Mouse (Mus musculus): ENCODE results near the gene Nucb2.

The Nucb2 gene

DNA sequence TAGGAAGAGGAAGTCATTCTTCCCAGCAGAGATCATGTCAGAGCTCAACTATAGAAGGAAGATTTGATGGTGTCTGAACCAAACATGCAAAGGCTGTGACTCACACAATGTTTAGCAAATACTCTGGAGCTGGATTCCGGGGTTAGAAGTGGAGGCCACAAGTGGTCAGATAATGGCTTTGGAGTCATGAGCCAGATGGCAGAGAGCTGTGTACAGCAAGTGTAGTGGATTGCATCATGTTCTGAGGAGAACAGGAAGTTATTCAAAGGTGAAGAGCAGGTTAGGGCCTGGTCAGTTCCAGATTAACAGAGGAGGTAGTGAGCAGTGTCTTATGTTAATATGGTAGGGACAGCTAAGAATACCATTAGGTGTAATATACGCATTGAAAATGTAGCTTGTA, 20.4 kb downstream of the Nucb2 start:
- no peak for DNase-seq

DNA sequence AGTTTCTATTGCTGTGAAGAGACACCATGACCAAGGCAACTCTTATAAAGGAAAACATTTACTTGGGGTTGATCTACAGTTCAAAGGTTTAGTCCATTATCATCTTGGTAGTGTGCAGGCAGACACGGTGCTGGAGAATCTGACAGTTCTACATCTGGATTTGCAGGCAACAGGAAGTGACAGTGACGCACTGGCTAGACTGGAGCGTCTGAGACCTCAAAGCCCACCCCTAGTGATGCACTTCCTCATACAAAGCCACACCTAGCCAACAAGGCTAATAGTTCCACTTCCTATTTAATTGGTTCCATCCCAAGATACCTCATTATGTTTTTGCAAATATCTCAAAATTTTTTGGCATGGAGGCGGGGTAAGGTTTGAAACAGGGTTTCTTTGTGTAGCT, 25.6 kb downstream of the Nucb2 start:
- DNase-seq = no peak

DNA sequence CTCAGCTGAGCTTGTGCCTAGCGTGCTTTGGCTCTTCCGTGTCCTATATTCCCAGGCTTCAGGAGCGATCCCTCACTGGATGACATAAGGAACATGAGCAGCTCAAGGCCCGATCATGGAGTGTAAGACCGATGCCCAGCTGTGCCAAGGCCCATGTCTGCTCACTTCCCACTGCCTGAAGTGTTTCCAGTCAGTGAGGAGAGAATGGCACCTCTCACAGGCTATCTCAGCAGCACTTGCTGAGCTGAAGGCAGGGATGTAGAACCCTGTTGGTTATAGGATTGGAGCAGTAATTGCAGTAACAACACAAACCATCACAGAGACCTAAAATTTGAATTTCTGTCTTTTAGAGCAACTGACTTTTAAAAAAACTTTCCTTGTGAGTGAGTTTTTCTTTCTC, 26.3 kb downstream of the Nucb2 start:
- no peak for DNase-seq

DNA sequence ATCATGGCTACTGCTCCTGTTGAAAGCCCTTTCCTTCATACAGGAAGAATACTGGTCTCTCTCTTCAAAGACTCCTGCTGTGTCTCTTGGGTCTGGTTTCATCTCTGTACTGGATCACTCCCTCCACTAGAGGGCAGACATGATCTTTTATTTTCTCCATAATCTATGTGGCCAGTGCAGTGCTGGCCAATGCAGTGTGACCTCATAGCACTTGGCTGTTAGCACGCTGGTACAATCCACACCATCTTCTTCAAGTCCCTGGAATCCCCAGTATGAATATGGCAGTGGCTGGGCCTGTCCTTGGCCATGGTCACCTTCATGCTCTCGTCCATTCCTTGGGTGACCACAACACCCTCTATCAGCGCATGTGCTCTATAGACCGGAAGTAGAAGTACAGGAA, 27.1 kb downstream of the Nucb2 start:
- peak; percentile 81 for DNase-seq

DNA sequence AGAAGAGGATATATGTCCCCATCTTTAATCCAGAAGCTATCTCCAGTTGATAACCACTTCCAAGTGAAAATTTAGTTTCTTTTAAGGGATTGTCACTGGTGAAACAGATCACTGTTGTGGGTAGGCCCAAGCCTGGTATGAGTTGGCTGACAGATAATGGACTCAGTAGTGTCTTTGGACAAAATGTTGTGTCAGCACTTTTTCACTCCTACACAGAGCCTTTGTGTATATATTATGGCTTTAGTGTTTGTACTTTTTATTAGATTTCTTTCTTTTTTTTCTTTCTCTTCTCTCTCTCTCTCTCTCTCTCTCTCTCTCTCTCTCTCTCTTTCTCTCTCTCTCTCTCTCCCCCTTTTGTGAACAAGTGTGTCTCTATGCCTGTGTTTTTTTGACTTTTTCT, 52.7 kb downstream of the Nucb2 start:
- DNase-seq = no peak

DNA sequence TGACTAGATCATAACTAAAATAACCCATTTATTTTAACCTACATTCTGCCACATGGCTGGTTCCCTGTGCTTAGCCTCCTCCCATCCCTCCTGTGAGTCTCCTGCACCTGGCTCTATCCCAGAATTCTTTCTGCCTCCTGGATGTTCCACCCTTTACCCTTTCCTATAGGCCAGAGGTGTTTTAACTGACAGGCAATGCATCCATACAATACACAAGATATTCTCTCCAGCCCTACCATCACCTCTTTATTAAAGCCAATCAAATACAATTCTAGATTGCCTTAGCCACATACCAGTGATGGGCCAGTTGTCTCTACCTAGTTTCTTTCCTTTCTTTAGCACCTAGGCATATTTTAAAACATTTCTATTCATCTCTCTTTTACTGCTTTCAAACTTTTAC, 70.4 kb downstream of the Nucb2 start:
- no peak for DNase-seq

All from retina, postnatal 1 day (tissue).